Mouse (Mus musculus): Measurements from ENCODE around the gene Agl. TPM values are rescaled to one million over a fixed set of nuclear protein-coding genes. Genes with fewer than 3 reads are reported as not detected.

Gene Agl
- total RNA-seq, 2 experiments from 2014 or later, result 369 to 472 TPM

GRCm38 (mm10) chr3:116694955-116695665 lies 112.9 kb downstream of the Agl start:
- no peak for DNase-seq

DNA sequence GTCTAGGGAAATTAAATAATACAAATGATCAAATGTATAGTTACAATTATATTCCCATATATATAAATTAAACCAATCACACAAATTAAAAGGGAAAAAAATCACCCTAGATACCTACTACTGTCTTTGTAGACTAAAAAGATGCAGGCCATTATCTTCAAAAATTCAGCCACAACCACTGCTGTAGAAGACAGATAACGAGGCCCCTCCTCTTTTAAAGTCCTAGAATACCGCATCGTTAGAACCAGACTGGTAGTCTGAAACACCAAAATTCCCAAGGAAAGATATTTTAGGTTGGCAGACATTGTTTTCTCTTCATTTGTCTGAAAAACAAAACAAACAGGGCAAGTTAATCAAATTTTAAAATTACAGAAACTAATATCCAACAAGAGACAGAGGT lies 113.7 kb downstream of the Agl start:
- DNase-seq, result no peak

Other genes starting within 250 kb of the Agl start
- gene Lrrc39, start 245.2 kb downstream of the Agl start, total RNA-seq (2021), result 10 to 100 TPM; 38.4 to 39.8 TPM
- 1 to 10 TPM; 4.4 to 5.2 TPM for gene Sass6, start 213.2 kb downstream of the Agl start, total RNA-seq (2021)
- 1 to 10 TPM; 6.9 to 9.3 TPM for gene Trmt13, start 193.6 kb downstream of the Agl start, total RNA-seq (2021)
- 10 to 100 TPM; 15.9 to 20.0 TPM for gene Mfsd14a, start 145.5 kb downstream of the Agl start, total RNA-seq (2021)
- not detected for gene Gm43191, start 126.9 kb downstream of the Agl start, total RNA-seq (2021)
- 10 to 100 TPM; 10.6 to 11.8 TPM for gene Slc35a3, start 95.3 kb downstream of the Agl start, total RNA-seq (2021)
- gene Frrs1, start 51.3 kb upstream of the Agl start, total RNA-seq (2021), result 1 to 10 TPM; 1.9 to 2.8 TPM
- gene 4930455H04Rik, start 160.1 kb upstream of the Agl start, total RNA-seq (2021), result under 1 TPM in 1 of 2 experiments, not detected in 1; 0.16 TPM
- 10 to 100 TPM; 31.0 to 39.0 TPM for gene Palmd, start 160.8 kb upstream of the Agl start, total RNA-seq (2021)

Measured in gastrocnemius, postnatal 10 days (tissue).